Mouse (Mus musculus) CH12.LX (cell line): ENCODE measurements at regions not wholly inside any gene's neighbourhood (a gene's known extent, or its start where the extent isn't known, plus 50 kb on each side); places are given as distances from the start of the nearest gene placed in this dataset.

Source experiments
- DNase-seq: peaks from one replicate; pipeline ENCODE4 v3.0.0-alpha.2; 2013; ENCODE audit errors: extremely low read depth
- H3K27ac ChIP-seq: 2 replicates; pipeline ENCODE4 v1.5.1; 2012; ENCODE audit warnings: low read depth, mild to moderate bottlenecking, control low read depth, moderate library complexity; ENCODE audit not compliant: insufficient read depth
- H3K27me3 ChIP-seq: replicated peaks from 2 replicates; pipeline ENCODE3; 2012; ENCODE audit warnings: inconsistent platforms
- H3K36me3 ChIP-seq, 2 experiments: replicated peaks in 1 of 2; 2 replicates each; pipeline versions ENCODE3 to v1.6.1; 2012; ENCODE audit warnings: inconsistent platforms in 1 of 2, low read length in 1 of 2, mild to moderate bottlenecking in 1 of 2, mixed read lengths in 1 of 2, moderate library complexity in 1 of 2; ENCODE audit not compliant: control insufficient read depth in 1 of 2, insufficient read depth in 1 of 2
- H3K4me1 ChIP-seq, 2 experiments: 2 replicates each; pipeline ENCODE4 v1.6.1; 2012; ENCODE audit warnings: inconsistent platforms in 1 of 2, moderate library complexity in 1 of 2; ENCODE audit not compliant: insufficient read depth in 2 of 2, control insufficient read depth in 1 of 2
- H3K4me2 ChIP-seq: 2 replicates; pipeline ENCODE4 v1.6.1; 2012; ENCODE audit warnings: low read depth, mild to moderate bottlenecking, control low read depth; ENCODE audit not compliant: poor library complexity, insufficient read depth, severe bottlenecking
- H3K4me3 ChIP-seq, 3 experiments: fragments of 150-350 bp in 1 of 3; sonication (generic) in 1 of 3; replicated peaks in 1 of 3; 2 replicates each; pipeline versions ENCODE3 to v1.5.1; 2011 to 2012; ENCODE audit warnings: low read depth in 2 of 3, low read length in 2 of 3, mild to moderate bottlenecking in 2 of 3, moderate library complexity in 2 of 3, control low read depth in 1 of 3, improper control_type of control experiment in 1 of 3, inconsistent platforms in 1 of 3, mixed read lengths in 1 of 3; ENCODE audit not compliant: poor library complexity in 1 of 3
- H3K79me2 ChIP-seq: replicated peaks from 2 replicates; pipeline ENCODE4 v1.6.1; 2012; ENCODE audit warnings: mild to moderate bottlenecking, moderate library complexity; ENCODE audit not compliant: control insufficient read depth, poor library complexity, insufficient read depth, severe bottlenecking; ENCODE audit errors: extremely low read depth
- H3K9ac ChIP-seq: 2 replicates; pipeline ENCODE4 v1.6.1; 2012; ENCODE audit warnings: low read depth, mild to moderate bottlenecking, control low read depth, moderate library complexity; ENCODE audit not compliant: insufficient read depth
- H3K9me3 ChIP-seq: replicated peaks from 2 replicates; pipeline ENCODE3; 2012; ENCODE audit warnings: low read length, inconsistent platforms, mixed read lengths
- CHD1 ChIP-seq: IDR thresholded peaks from 2 replicates; pipeline ENCODE4 v1.6.1; 2012; ENCODE audit warnings: low read depth, low read length, improper control_type of control experiment, inconsistent platforms
- E2F4 ChIP-seq: IDR thresholded peaks from 2 replicates; pipeline ENCODE4 v1.6.1; 2011; ENCODE audit warnings: low read depth, low read length, improper control_type of control experiment; ENCODE audit not compliant: insufficient replicate concordance
- ELF1 ChIP-seq: IDR thresholded peaks from 2 replicates; pipeline ENCODE4 v1.6.1; 2014; ENCODE audit warnings: low read depth, mild to moderate bottlenecking, inconsistent platforms, low read length, improper control_type of control experiment
- JUND ChIP-seq: conservative IDR thresholded peaks from 2 replicates; pipeline ENCODE4 v1.6.1; 2011; ENCODE audit warnings: low read depth, low read length, improper control_type of control experiment
- KAT2A ChIP-seq: IDR thresholded peaks from 2 replicates; pipeline ENCODE4 v1.6.1; 2012; ENCODE audit warnings: low read length, improper control_type of control experiment, inconsistent platforms; ENCODE audit not compliant: insufficient replicate concordance
- MAFK ChIP-seq: IDR thresholded peaks from 2 replicates; pipeline ENCODE4 v1.6.1; 2011; ENCODE audit warnings: low read length, improper control_type of control experiment; ENCODE audit not compliant: insufficient replicate concordance
- MAX ChIP-seq: IDR thresholded peaks from 2 replicates; pipeline ENCODE4 v1.6.1; 2011; ENCODE audit warnings: low read length, improper control_type of control experiment
- MAZ ChIP-seq: IDR thresholded peaks from 2 replicates; pipeline ENCODE4 v1.6.1; 2012; ENCODE audit warnings: low read depth, mild to moderate bottlenecking, inconsistent platforms, low read length, improper control_type of control experiment, moderate library complexity
- MEF2A ChIP-seq: IDR thresholded peaks from 2 replicates; pipeline ENCODE4 v1.6.1; 2014; ENCODE audit warnings: low read depth, mild to moderate bottlenecking, inconsistent platforms, low read length, improper control_type of control experiment, borderline replicate concordance
- MXI1 ChIP-seq: IDR thresholded peaks from 2 replicates; pipeline ENCODE4 v1.6.1; 2011; ENCODE audit warnings: mild to moderate bottlenecking, low read depth, low read length, improper control_type of control experiment
- MYC ChIP-seq: IDR thresholded peaks from 2 replicates; pipeline ENCODE4 v1.6.1; 2011; ENCODE audit warnings: low read depth, mild to moderate bottlenecking, improper control_type of control experiment, low read length
- NELFE ChIP-seq: IDR thresholded peaks from 2 replicates; pipeline ENCODE4 v1.6.1; 2011; ENCODE audit warnings: low read depth, low read length, improper control_type of control experiment
- NRF1 ChIP-seq: IDR thresholded peaks from 2 replicates; pipeline ENCODE4 v1.6.1; 2014; ENCODE audit warnings: low read depth, mild to moderate bottlenecking, inconsistent platforms, low read length, improper control_type of control experiment, moderate library complexity
- PAX5 ChIP-seq: IDR thresholded peaks from 2 replicates; pipeline ENCODE4 v1.6.1; 2012; ENCODE audit warnings: low read length, inconsistent platforms, mixed read lengths
- POLR2AphosphoS2 ChIP-seq: IDR thresholded peaks from 2 replicates; pipeline ENCODE4 v1.6.1; 2011; ENCODE audit warnings: low read depth, low read length, improper control_type of control experiment
- RAD21 ChIP-seq: IDR thresholded peaks from 2 replicates; pipeline ENCODE4 v1.6.1; 2011; ENCODE audit warnings: low read depth, mild to moderate bottlenecking, low read length, improper control_type of control experiment, moderate library complexity
- SMC3 ChIP-seq: IDR thresholded peaks from 2 replicates; pipeline ENCODE4 v1.6.1; 2011; ENCODE audit warnings: low read depth, low read length, improper control_type of control experiment
- UBTF ChIP-seq: IDR thresholded peaks from 2 replicates; pipeline ENCODE4 v1.6.1; 2012; ENCODE audit warnings: low read depth, mild to moderate bottlenecking, inconsistent platforms, low read length, improper control_type of control experiment, moderate library complexity
- USF1 ChIP-seq: IDR thresholded peaks from 2 replicates; pipeline ENCODE4 v1.6.1; 2014; ENCODE audit warnings: low read depth, mild to moderate bottlenecking, inconsistent platforms, low read length, improper control_type of control experiment
- ZC3H11A ChIP-seq: IDR thresholded peaks from 2 replicates; pipeline ENCODE4 v1.6.1; 2012; ENCODE audit warnings: low read depth, mild to moderate bottlenecking, inconsistent platforms, low read length, improper control_type of control experiment
- ZNF384 ChIP-seq: IDR thresholded peaks from 2 replicates; pipeline ENCODE4 v1.6.1; 2012; ENCODE audit warnings: low read depth, low read length, improper control_type of control experiment, inconsistent platforms
- dilution Hi-C: fragments of 300-500 bp; cut with MboI; formaldehyde crosslinking; loops from 2 replicates; pipeline ENCODE4 v1.14.3; 2020; ENCODE audit warnings: low sequenced_read_pairs; ENCODE audit not compliant: extremely low pct_unique_long_range_greater_than_20kb, extremely low pct_ligation_motif_present
- in situ Hi-C: fragments of 300-500 bp; cut with MboI; formaldehyde crosslinking; loops from 3 replicates; pipeline ENCODE4 v1.14.3; 2019; ENCODE audit warnings: low sequenced_read_pairs, low pct_ligation_motif_present, low pct_unique_long_range_greater_than_20kb, mixed read lengths

GRCm38 (mm10) chr7:122839091-122839490 lies 126.4 kb upstream of the Rbbp6 start:
- DNase-seq: no peak
- H3K4me1 ChIP-seq: no peaks in the 10 kb centered on the region
- in situ Hi-C loops: no loop called here
- TF ChIP-seq ZNF384 (no peak), PAX5 (no peak), MAZ (no peak), RAD21 (no peak)
- H3K9ac ChIP-seq: no peak overlapping the region
- dilution Hi-C loops: no loop called here
- no peak overlapping the region for H3K27ac ChIP-seq
- peaks cover 4% of the 10 kb centered on the region for H3K9me3 ChIP-seq
- no peak overlapping the region for H3K4me3 ChIP-seq
- no peak overlapping the region for H3K4me2 ChIP-seq
- H3K79me2 ChIP-seq: no peaks in the 10 kb centered on the region
- H3K27me3 ChIP-seq: peaks cover 88% of the 10 kb centered on the region
- no peaks in the 10 kb centered on the region for H3K36me3 ChIP-seq

DNA sequence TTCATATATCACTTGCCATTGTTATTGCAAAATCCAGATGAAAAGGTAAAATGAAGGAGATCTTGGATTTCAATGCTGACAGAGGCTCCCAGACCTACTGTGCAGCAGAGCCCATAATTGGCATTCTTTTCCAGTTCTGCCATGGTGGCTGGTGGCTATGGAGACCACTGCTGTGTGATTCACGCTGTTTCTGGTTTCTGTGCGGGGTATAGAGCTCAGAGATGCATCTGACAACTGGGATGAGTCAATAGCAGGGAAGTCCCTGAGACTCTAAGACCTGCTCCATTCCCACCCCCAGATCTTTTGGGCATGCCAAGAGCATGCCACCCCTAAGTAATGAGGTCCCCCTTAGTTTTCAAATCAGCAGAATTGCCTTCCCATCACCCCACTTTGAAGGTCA lies 120.7 kb upstream of the Rbbp6 start:
- Histone ChIP-seq H3K27ac (no peak overlapping the region), H3K27me3 (peaks cover 75% of the 10 kb centered on the region), H3K9me3 (peaks cover 6% of the 10 kb centered on the region), H3K9ac (no peak overlapping the region), H3K4me3 (no peak overlapping the region), H3K4me2 (no peak overlapping the region), H3K4me1 (0 out of 4 replicates have a peak, but pooled peaks cover 0 to 2% of the 10 kb centered on the region in 2 experiments), H3K36me3 (no peaks in the 10 kb centered on the region), H3K79me2 (no peaks in the 10 kb centered on the region)
- TF ChIP-seq MAZ (no peak), MYC (no peak), NRF1 (no peak), POLR2AphosphoS2 (no peak), MEF2A (no peak), KAT2A (no peak), USF1 (no peak), UBTF (no peak), SMC3 (no peak), NELFE (no peak), E2F4 (no peak), ELF1 (no peak), JUND (no peak), ZC3H11A (no peak), MXI1 (no peak), CHD1 (no peak), MAFK (no peak), MAX (no peak)
- no peak for DNase-seq
- dilution Hi-C loops: no loop called here
- in situ Hi-C loops: no loop called here
